Mouse (Mus musculus) layer of hippocampus, adult 18-20 months (tissue): ENCODE results near the gene Ap3s2. TPM values are rescaled to one million over a fixed set of nuclear protein-coding genes. Genes with fewer than 3 reads are reported as not detected.

Experiments used
- DNase-seq, 2 experiments: peaks; one replicate each; pipeline ENCODE4 v3.0.0; 2022; ENCODE audit warnings: low spot score in 2 of 2
- long read RNA-seq: library from polyadenylated mRNA; stranded (forward); transcript quantifications from one replicate; pipeline ENCODE4 v2.0.0, GENCODE M21; 2021
- total RNA-seq, 2 experiments: library from RNA; stranded (reverse); gene quantifications; 2 replicates each; pipeline ENCODE4 v1.2.3; 2021

The Ap3s2 gene
- total RNA-seq, result 10 to 100 TPM; 46.1 to 47.9 TPM
- long read RNA-seq, full-length matches to known transcripts, result 45 of 63 reads
- long read RNA-seq, partial matches to known transcripts, result 0 of 63 reads
- long read RNA-seq, other reads (novel, unspliced or antisense), result 18 of 63 reads

GRCm38 (mm10) chr7:79920344-79920983, at the start of gene Ap3s2:
Gene Ap3s2, minus strand, starts transcription at chr7:79920649.
- DNase-seq, result peak; percentile 88 to 95

- DNase-seq, result no peak
These were observed 47.9 kb upstream of the Ap3s2 start for GRCm38 (mm10) chr7:79968326-79968725.

GRCm38 (mm10) chr7:79961600-79961999, 41.2 kb upstream of the Ap3s2 start:
- no peak for DNase-seq

GRCm38 (mm10) chr7:79956131-79956530, 35.7 kb upstream of the Ap3s2 start:
- no peak for DNase-seq

- no peak for DNase-seq
These were observed 34.4 kb upstream of the Ap3s2 start for GRCm38 (mm10) chr7:79954890-79955289.

GRCm38 (mm10) chr7:79951038-79951437, 30.6 kb upstream of the Ap3s2 start:
- DNase-seq, result no peak

GRCm38 (mm10) chr7:79950236-79950635, 29.8 kb upstream of the Ap3s2 start:
- DNase-seq, result no peak

- DNase-seq, result peak in 1 of 2 experiments; percentile 24
These were observed 15.2 kb upstream of the Ap3s2 start for GRCm38 (mm10) chr7:79935511-79936205.

GRCm38 (mm10) chr7:79934862-79935510, 14.5 kb upstream of the Ap3s2 start, which contains the start of gene Arpin:
Gene Arpin, minus strand, starts transcription at chr7:79935359.
- peak in 1 of 2 experiments; percentile 49 for DNase-seq

- no peak for DNase-seq
These were observed 14.0 kb upstream of the Ap3s2 start for GRCm38 (mm10) chr7:79934461-79934860.

- DNase-seq, result no peak
These were observed 8.1 kb upstream of the Ap3s2 start for GRCm38 (mm10) chr7:79928516-79929052.

- no peak for DNase-seq
These were observed 5.9 kb downstream of the Ap3s2 start for GRCm38 (mm10) chr7:79914556-79914955.

GRCm38 (mm10) chr7:79907356-79907755, 13.1 kb downstream of the Ap3s2 start:
- DNase-seq, result no peak

- no peak for DNase-seq
These were observed 13.5 kb downstream of the Ap3s2 start for GRCm38 (mm10) chr7:79906914-79907313.

- DNase-seq, result no peak
These were observed 15.3 kb downstream of the Ap3s2 start for GRCm38 (mm10) chr7:79905193-79905592.

- DNase-seq, result no peak
These were observed 17.2 kb downstream of the Ap3s2 start for GRCm38 (mm10) chr7:79903160-79903792.

- DNase-seq, result no peak
These were observed 19.7 kb downstream of the Ap3s2 start for GRCm38 (mm10) chr7:79900753-79901152.

- DNase-seq, result no peak
These were observed 25.2 kb downstream of the Ap3s2 start for GRCm38 (mm10) chr7:79895225-79895624.

- no peak for DNase-seq
These were observed 25.7 kb downstream of the Ap3s2 start for GRCm38 (mm10) chr7:79894790-79895189.

- no peak for DNase-seq
These were observed 27.6 kb downstream of the Ap3s2 start for GRCm38 (mm10) chr7:79892576-79893428.
